In the genomic region with DNA sequence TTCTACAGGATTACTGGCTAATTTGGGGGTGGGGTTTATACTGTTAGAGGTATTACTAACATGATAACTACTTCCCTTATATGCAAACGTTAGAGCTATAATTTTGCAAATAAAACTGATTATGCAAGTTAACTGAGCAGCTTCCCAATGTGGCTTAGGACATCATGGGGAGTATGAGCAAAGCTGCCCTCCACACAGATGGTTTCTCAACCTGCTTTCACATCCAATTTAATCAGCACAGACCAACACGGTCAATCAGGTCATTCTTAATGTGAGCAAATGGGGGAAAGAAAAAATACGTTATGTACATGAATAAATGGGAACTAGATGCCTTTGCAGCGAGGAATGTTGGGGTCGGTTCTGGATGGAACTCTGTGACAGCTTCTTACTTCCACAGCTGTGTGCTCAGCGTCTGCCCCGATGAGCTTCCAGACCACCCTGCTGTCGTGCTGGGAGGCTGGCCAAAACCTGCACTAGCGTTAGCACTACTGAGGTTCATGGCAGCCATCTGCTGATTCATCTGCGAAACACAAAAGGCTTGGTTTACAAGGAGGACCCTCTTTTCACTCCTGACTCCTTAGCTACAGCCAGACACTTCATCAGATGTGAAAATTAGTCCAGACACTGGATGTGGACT, we compare ENCODE assay signal across 11 mouse cellular contexts.
DNase-seq lines count a peak whose midpoint lies in the region; ATAC-seq lines count a peak whose summit lies in the region.
"Had no signal": no experiment of that assay in that cellular context is flagged by ENCODE, and none has a peak within 500 bp of the region (broad histone marks: within the 10 kb centered on the region; RNA-seq: fewer than 3 reads in every experiment).

No protein-coding gene starts in this region.

- H3K27me3 ChIP-seq in embryonic facial prominence, embryonic 14.5 days (replicated peaks; ENCODE audit: control insufficient read depth, insufficient read depth, low read length) = no peaks in the 10 kb centered on the region
- no peaks in the 10 kb centered on the region for H3K27me3 ChIP-seq in embryonic facial prominence, embryonic 10.5 days (replicated peaks; ENCODE audit: low read depth, poor library complexity, severe bottlenecking)
- no peaks in the 10 kb centered on the region for H3K27me3 ChIP-seq in midbrain, embryonic 14.5 days (ENCODE audit: control insufficient read depth, insufficient read depth, low read length)
- H3K27me3 ChIP-seq in midbrain, embryonic 10.5 days (ENCODE audit: low read depth, poor library complexity, severe bottlenecking) = no peaks in the 10 kb centered on the region
- no peaks in the 10 kb centered on the region for H3K27me3 ChIP-seq in neural tube, embryonic 14.5 days (ENCODE audit: control insufficient read depth, insufficient read depth, low read length)
- H3K27me3 ChIP-seq: heart, embryonic 12.5 days; neural tube, embryonic 12.5 days had no signal

- H3K4me3 ChIP-seq in embryonic facial prominence, embryonic 14.5 days (ENCODE audit: low read depth, low read length) = no peak overlapping the region
- H3K4me3 ChIP-seq in embryonic facial prominence, embryonic 10.5 days = no peak overlapping the region
- no peak overlapping the region for H3K4me3 ChIP-seq in midbrain, embryonic 14.5 days (replicated peaks; ENCODE audit: low read depth, low read length)
- no peak overlapping the region for H3K4me3 ChIP-seq in midbrain, embryonic 10.5 days
- no peak overlapping the region for H3K4me3 ChIP-seq in neural tube, embryonic 14.5 days (ENCODE audit: low read depth, low read length)
- H3K4me3 ChIP-seq: heart, embryonic 12.5 days; neural tube, embryonic 12.5 days had no signal

- no peaks in the 10 kb centered on the region for H3K9me3 ChIP-seq in embryonic facial prominence, embryonic 14.5 days (ENCODE audit: control insufficient read depth, low read length)
- H3K9me3 ChIP-seq in embryonic facial prominence, embryonic 10.5 days = no peaks in the 10 kb centered on the region
- no peaks in the 10 kb centered on the region for H3K9me3 ChIP-seq in midbrain, embryonic 14.5 days (ENCODE audit: control insufficient read depth, low read length)
- no peaks in the 10 kb centered on the region for H3K9me3 ChIP-seq in midbrain, embryonic 10.5 days (replicated peaks)
- H3K9me3 ChIP-seq in neural tube, embryonic 14.5 days (ENCODE audit: control insufficient read depth, low read length) = no peaks in the 10 kb centered on the region
- H3K9me3 ChIP-seq: G1E; heart, embryonic 12.5 days; neural tube, embryonic 12.5 days had no signal

- no peak overlapping the region for H3K27ac ChIP-seq in embryonic facial prominence, embryonic 14.5 days (replicated peaks; ENCODE audit: low read depth, low read length)
- no peak overlapping the region for H3K27ac ChIP-seq in embryonic facial prominence, embryonic 10.5 days (replicated peaks)
- no peak overlapping the region for H3K27ac ChIP-seq in midbrain, embryonic 14.5 days (replicated peaks; ENCODE audit: low read depth, low read length)
- no peak overlapping the region for H3K27ac ChIP-seq in midbrain, embryonic 10.5 days (replicated peaks)
- no peak overlapping the region for H3K27ac ChIP-seq in neural tube, embryonic 14.5 days (ENCODE audit: low read depth, low read length)
- H3K27ac ChIP-seq: neural tube, embryonic 12.5 days had no signal

- peaks cover 61% of the 10 kb centered on the region for H3K36me3 ChIP-seq in embryonic facial prominence, embryonic 14.5 days (ENCODE audit: control insufficient read depth, insufficient read depth, low read length)
- H3K36me3 ChIP-seq in embryonic facial prominence, embryonic 10.5 days (replicated peaks) = peaks cover 64% of the 10 kb centered on the region
- peaks cover 51% of the 10 kb centered on the region for H3K36me3 ChIP-seq in midbrain, embryonic 14.5 days (ENCODE audit: control insufficient read depth, insufficient read depth, low read length)
- H3K36me3 ChIP-seq in midbrain, embryonic 10.5 days = peaks cover 55% of the 10 kb centered on the region
- peaks cover 28% of the 10 kb centered on the region for H3K36me3 ChIP-seq in neural tube, embryonic 14.5 days (ENCODE audit: control insufficient read depth, insufficient read depth, low read length)

- peak; percentile 61 for DNase-seq in embryonic facial prominence, embryonic 14.5 days (ENCODE audit: low spot score)
- DNase-seq in embryonic facial prominence, embryonic 10.5 days (ENCODE audit: low spot score) = no peak
- DNase-seq in midbrain, embryonic 14.5 days = peak; percentile 53
- DNase-seq in midbrain, embryonic 10.5 days (ENCODE audit: low spot score) = no peak
- peak; percentile 47 to 80 for DNase-seq in cerebellum, postnatal 4 days (ENCODE audit: low spot score in 2 of 2)
- DNase-seq in gastrocnemius, adult 18-20 months (ENCODE audit: low spot score) = no peak

- H3K4me2 ChIP-seq in embryonic facial prominence, embryonic 14.5 days (ENCODE audit: low read depth, low read length) = no peak overlapping the region
- no peak overlapping the region for H3K4me2 ChIP-seq in midbrain, embryonic 14.5 days (ENCODE audit: low read length)
- H3K4me2 ChIP-seq in neural tube, embryonic 14.5 days (ENCODE audit: low read depth, low read length) = no peak overlapping the region
- H3K4me2 ChIP-seq: heart, embryonic 12.5 days; neural tube, embryonic 12.5 days had no signal

- peak; percentile 56; the same call in 1 of the 2 replicates for ATAC-seq in embryonic facial prominence, embryonic 14.5 days (ENCODE audit: low read depth)
- ATAC-seq in midbrain, embryonic 14.5 days (ENCODE audit: low FRiP score, low TSS enrichment) = no peak
- ATAC-seq in neural tube, embryonic 14.5 days (ENCODE audit: low read depth) = peak; percentile 61; the same call in 1 of the 2 replicates
- no peak for ATAC-seq in megakaryocyte, adult 5-6 weeks (ENCODE audit: poor library complexity, severe bottlenecking)

- no peaks in the 10 kb centered on the region for H3K4me1 ChIP-seq in embryonic facial prominence, embryonic 14.5 days (ENCODE audit: control insufficient read depth, insufficient read depth, low read length)
- no peaks in the 10 kb centered on the region for H3K4me1 ChIP-seq in embryonic facial prominence, embryonic 10.5 days
- no peaks in the 10 kb centered on the region for H3K4me1 ChIP-seq in midbrain, embryonic 14.5 days (ENCODE audit: control insufficient read depth, insufficient read depth, low read length)
- H3K4me1 ChIP-seq in midbrain, embryonic 10.5 days = no peaks in the 10 kb centered on the region
- no peaks in the 10 kb centered on the region for H3K4me1 ChIP-seq in neural tube, embryonic 14.5 days (ENCODE audit: control insufficient read depth, insufficient read depth, low read length)
- H3K4me1 ChIP-seq: heart, embryonic 12.5 days; neural tube, embryonic 12.5 days had no signal

- H3K9ac ChIP-seq in embryonic facial prominence, embryonic 14.5 days (ENCODE audit: low read depth, low read length) = no peak overlapping the region
- H3K9ac ChIP-seq in midbrain, embryonic 14.5 days (replicated peaks; ENCODE audit: low read length) = no peak overlapping the region
- no peak overlapping the region for H3K9ac ChIP-seq in neural tube, embryonic 14.5 days (replicated peaks; ENCODE audit: low read depth, low read length)
- H3K9ac ChIP-seq: heart, embryonic 12.5 days; neural tube, embryonic 12.5 days had no signal

- WGBS in embryonic facial prominence, embryonic 14.5 days = 71% methylated on average over 10 of the region's 10 CpGs
- 83% methylated on average over 10 of the region's 10 CpGs for WGBS in embryonic facial prominence, embryonic 10.5 days
- 67% methylated on average over 10 of the region's 10 CpGs for WGBS in midbrain, embryonic 14.5 days
- 92% methylated on average over 10 of the region's 10 CpGs for WGBS in midbrain, embryonic 10.5 days
- WGBS in neural tube, embryonic 14.5 days = 50% methylated on average over 10 of the region's 10 CpGs

Comparison
In these comparisons a context has a peak if more than half of its experiments do, and no peak if none do; other contexts are left out.
1. DNase-seq: peak in embryonic facial prominence, embryonic 14.5 days (single experiment), midbrain, embryonic 14.5 days (single experiment) and cerebellum, postnatal 4 days (2 of 2); none in embryonic facial prominence, embryonic 10.5 days (single experiment), midbrain, embryonic 10.5 days (single experiment) and gastrocnemius, adult 18-20 months (single experiment).
2. ATAC-seq: peak in embryonic facial prominence, embryonic 14.5 days (single experiment) and neural tube, embryonic 14.5 days (single experiment); none in midbrain, embryonic 14.5 days (single experiment) and megakaryocyte, adult 5-6 weeks (single experiment).